Mouse (Mus musculus): Measurements from ENCODE around the gene Mrvi1. TPM values are rescaled to one million over a fixed set of nuclear protein-coding genes. Genes with fewer than 3 reads are reported as not detected.

Gene Mrvi1
- polyA plus RNA-seq, 1 experiment = 1.2 TPM

DNA sequence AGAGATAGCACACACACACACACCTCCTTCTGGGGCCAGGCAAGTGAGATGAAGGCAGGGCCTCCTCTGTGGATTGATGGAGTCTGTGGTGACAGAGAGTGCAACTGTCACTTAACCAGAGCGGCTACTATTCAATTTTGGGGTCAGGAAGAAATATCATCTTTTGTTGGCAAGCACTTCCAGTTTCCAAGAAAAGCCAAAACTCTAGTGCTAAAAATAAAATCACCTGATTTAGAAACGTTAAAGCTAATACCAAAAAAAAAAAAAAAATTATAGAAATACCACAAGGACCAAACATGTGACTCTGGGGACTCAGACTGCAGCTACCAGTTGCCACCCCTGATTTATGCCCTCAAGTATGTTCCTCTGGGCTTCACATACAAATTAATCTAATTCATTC, 26.7 kb downstream of the Mrvi1 start:
- no peak overlapping the region for H3ac ChIP-seq (ENCODE audit: control insufficient read depth, insufficient read length)

DNA sequence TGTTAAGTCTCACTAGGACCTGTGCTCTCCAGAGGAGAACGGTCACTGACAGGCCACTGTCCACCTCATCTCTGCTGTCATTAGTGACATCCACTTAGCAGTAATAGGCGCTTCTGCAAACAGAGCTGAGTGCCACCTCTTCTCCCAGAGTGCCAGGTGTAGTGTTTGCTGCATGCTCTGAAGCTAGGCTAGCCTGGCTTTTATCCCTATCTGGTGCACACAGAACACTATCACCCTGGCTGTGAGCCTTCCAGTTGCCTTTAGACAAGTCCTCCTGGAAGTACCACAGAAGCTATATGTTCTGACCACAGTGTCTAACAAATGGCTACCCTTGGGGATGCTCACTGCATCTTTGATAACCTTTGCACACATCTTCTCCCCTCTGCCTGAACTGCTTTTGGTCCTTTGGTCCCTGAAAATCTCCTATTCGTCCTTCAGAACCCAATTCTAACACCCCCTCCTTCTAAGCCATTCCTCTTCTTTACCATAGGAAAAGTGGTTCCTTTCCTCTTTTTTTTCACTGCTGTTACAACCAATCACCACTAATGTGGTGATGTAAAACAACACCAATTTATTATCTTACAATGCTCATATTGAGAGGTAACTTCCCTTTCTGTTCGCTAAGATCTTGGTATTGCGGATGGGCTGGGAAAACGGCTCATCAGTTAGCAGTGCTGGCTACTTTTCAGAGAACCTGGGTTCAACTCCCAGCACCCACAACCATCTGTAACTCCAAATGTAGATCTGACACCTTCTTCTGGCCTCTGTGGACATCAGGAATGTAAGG, 28.0 kb downstream of the Mrvi1 start:
- H3ac ChIP-seq (ENCODE audit: control insufficient read depth, insufficient read length) = no peak overlapping the region
- no peaks in the 10 kb centered on the region for H3K27me3 ChIP-seq (ENCODE audit: control insufficient read depth, insufficient read depth, insufficient read length)
- H3K4me2 ChIP-seq (ENCODE audit: low read depth) = no peak overlapping the region
- H3K4me3 ChIP-seq = no peak overlapping the region
- H3K36me3 ChIP-seq (ENCODE audit: control insufficient read depth, insufficient read depth) = no peaks in the 10 kb centered on the region
- H3K79me2 ChIP-seq (ENCODE audit: control insufficient read depth, insufficient read depth) = no peaks in the 10 kb centered on the region
- no peak for TF ChIP-seq POLR2A (IDR thresholded peaks at IDR 0.05; ENCODE audit: insufficient read length, low read depth)
- no peak for TF ChIP-seq POLR2AphosphoS2 (IDR thresholded peaks at IDR 0.05; ENCODE audit: insufficient read length, low read depth)
- TF ChIP-seq MAX (IDR thresholded peaks at IDR 0.05; ENCODE audit: low read depth) = no peak
- no peak for TF ChIP-seq SRF (IDR thresholded peaks at IDR 0.05; ENCODE audit: control insufficient read depth, insufficient read length, low read depth)
- no peak for TF ChIP-seq TCF12 (IDR thresholded peaks at IDR 0.05; ENCODE audit: insufficient read depth, poor library complexity, severe bottlenecking)
- TF ChIP-seq E2F4 (IDR thresholded peaks at IDR 0.05; ENCODE audit: insufficient read depth) = no peak
- TF ChIP-seq MYOG (IDR thresholded peaks at IDR 0.05; ENCODE audit: control insufficient read depth in 1 of 3, insufficient read depth in 1 of 3, insufficient read length in 2 of 3, low read depth in 2 of 3) = no peak
- no peak for TF ChIP-seq CEBPB (IDR thresholded peaks at IDR 0.05; ENCODE audit: insufficient read depth, poor library complexity, severe bottlenecking)
- no peak for TF ChIP-seq TCF3 (IDR thresholded peaks at IDR 0.05; ENCODE audit: insufficient read length, low read depth)
- no peak for TF ChIP-seq REST (IDR thresholded peaks at IDR 0.05; ENCODE audit: insufficient read depth, insufficient read length)
- no peak for TF ChIP-seq MYOD1 (IDR thresholded peaks at IDR 0.05; ENCODE audit: control insufficient read depth in 1 of 3, insufficient read length in 2 of 3, low read depth in 2 of 3)
- TF ChIP-seq USF1 (IDR thresholded peaks at IDR 0.05; ENCODE audit: low read depth) = no peak

More for the DNA sequence above, 26.7 kb downstream of the Mrvi1 start:
- no peak for TF ChIP-seq CEBPB (IDR thresholded peaks at IDR 0.05; ENCODE audit: insufficient read depth, poor library complexity, severe bottlenecking)
- no peak for TF ChIP-seq TCF12 (IDR thresholded peaks at IDR 0.05; ENCODE audit: insufficient read depth, poor library complexity, severe bottlenecking)
- TF ChIP-seq USF1 (IDR thresholded peaks at IDR 0.05; ENCODE audit: low read depth) = no peak
- TF ChIP-seq MYOG (IDR thresholded peaks at IDR 0.05; ENCODE audit: control insufficient read depth in 1 of 3, insufficient read depth in 1 of 3, insufficient read length in 2 of 3, low read depth in 2 of 3) = no peak
- no peak for TF ChIP-seq MYOD1 (IDR thresholded peaks at IDR 0.05; ENCODE audit: control insufficient read depth in 1 of 3, insufficient read length in 2 of 3, low read depth in 2 of 3)
- no peak for TF ChIP-seq MAX (IDR thresholded peaks at IDR 0.05; ENCODE audit: low read depth)
- no peak for TF ChIP-seq REST (IDR thresholded peaks at IDR 0.05; ENCODE audit: insufficient read depth, insufficient read length)
- no peak for TF ChIP-seq TCF3 (IDR thresholded peaks at IDR 0.05; ENCODE audit: insufficient read length, low read depth)
- no peak for TF ChIP-seq E2F4 (IDR thresholded peaks at IDR 0.05; ENCODE audit: insufficient read depth)
- no peak for TF ChIP-seq SRF (IDR thresholded peaks at IDR 0.05; ENCODE audit: control insufficient read depth, insufficient read length, low read depth)
- no peak for TF ChIP-seq POLR2A (IDR thresholded peaks at IDR 0.05; ENCODE audit: insufficient read length, low read depth)
- no peak for TF ChIP-seq POLR2AphosphoS2 (IDR thresholded peaks at IDR 0.05; ENCODE audit: insufficient read length, low read depth)
- Histone ChIP-seq H3K79me2 (ENCODE audit: control insufficient read depth, insufficient read depth) (no peaks in the 10 kb centered on the region), H3K27me3 (ENCODE audit: control insufficient read depth, insufficient read depth, insufficient read length) (no peaks in the 10 kb centered on the region), H3K4me2 (ENCODE audit: low read depth) (no peak overlapping the region), H3K36me3 (ENCODE audit: control insufficient read depth, insufficient read depth) (no peaks in the 10 kb centered on the region), H3K4me3 (no peak overlapping the region)

DNA sequence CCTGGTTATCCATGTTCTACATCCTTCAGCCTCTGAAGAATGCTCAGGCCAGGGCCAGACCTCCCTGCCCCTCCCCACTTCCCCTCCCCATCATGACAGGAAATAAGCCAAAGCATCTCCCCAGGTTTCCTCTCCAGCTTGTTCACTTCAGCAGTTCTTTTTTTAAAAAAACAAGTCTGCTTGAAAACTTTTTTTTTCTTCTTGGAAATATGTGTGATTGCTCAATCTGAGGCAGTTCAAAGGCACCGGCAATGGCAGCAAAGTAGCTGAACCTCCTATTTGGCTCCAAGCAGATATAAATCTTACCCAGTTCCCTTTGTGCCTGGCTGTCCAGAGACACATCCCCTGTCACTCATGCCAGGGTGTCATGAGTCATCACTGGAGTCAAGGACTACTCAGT, 29.1 kb downstream of the Mrvi1 start:
- H3ac ChIP-seq (ENCODE audit: control insufficient read depth, insufficient read length) = no peak overlapping the region
- TF ChIP-seq CEBPB (IDR thresholded peaks at IDR 0.05; ENCODE audit: insufficient read depth, poor library complexity, severe bottlenecking) (peak; percentile 64; the same call in 1 of the 2 replicates), MYOD1 (IDR thresholded peaks at IDR 0.05; ENCODE audit: control insufficient read depth in 1 of 3, insufficient read length in 2 of 3, low read depth in 2 of 3) (no peak)
- H3K4me2 ChIP-seq (ENCODE audit: low read depth) = no peak overlapping the region
- no peak overlapping the region for H3K4me3 ChIP-seq
- no peaks in the 10 kb centered on the region for H3K27me3 ChIP-seq (ENCODE audit: control insufficient read depth, insufficient read depth, insufficient read length)
- no peaks in the 10 kb centered on the region for H3K79me2 ChIP-seq (ENCODE audit: control insufficient read depth, insufficient read depth)
- no peaks in the 10 kb centered on the region for H3K36me3 ChIP-seq (ENCODE audit: control insufficient read depth, insufficient read depth)

DNA sequence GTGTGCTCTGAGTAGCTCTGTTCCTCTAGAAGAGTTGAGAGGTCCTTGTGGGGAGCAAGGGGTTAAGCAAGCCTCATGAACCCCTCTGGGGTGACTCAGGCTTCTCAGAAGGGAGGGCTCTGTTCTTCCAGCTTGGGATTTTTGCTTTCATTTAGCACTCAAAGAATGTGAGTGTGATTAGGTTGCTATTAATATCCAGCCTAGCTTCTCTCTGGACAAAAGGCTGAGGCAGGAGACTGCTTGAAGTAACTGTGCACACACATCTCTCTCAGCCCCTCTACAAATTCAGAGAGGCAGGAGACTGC, 31.7 kb downstream of the Mrvi1 start:
- Histone ChIP-seq H3K4me2 (ENCODE audit: low read depth) (no peak overlapping the region), H3K79me2 (ENCODE audit: control insufficient read depth, insufficient read depth) (no peaks in the 10 kb centered on the region), H3ac (ENCODE audit: control insufficient read depth, insufficient read length) (no peak overlapping the region), H3K27me3 (ENCODE audit: control insufficient read depth, insufficient read depth, insufficient read length) (no peaks in the 10 kb centered on the region), H3K36me3 (ENCODE audit: control insufficient read depth, insufficient read depth) (no peaks in the 10 kb centered on the region), H3K4me3 (no peak overlapping the region)
- TF ChIP-seq CEBPB (IDR thresholded peaks at IDR 0.05; ENCODE audit: insufficient read depth, poor library complexity, severe bottlenecking) (no peak), MAX (IDR thresholded peaks at IDR 0.05; ENCODE audit: low read depth) (no peak), SRF (IDR thresholded peaks at IDR 0.05; ENCODE audit: control insufficient read depth, insufficient read length, low read depth) (no peak), MYOG (IDR thresholded peaks at IDR 0.05; ENCODE audit: control insufficient read depth in 1 of 3, insufficient read depth in 1 of 3, insufficient read length in 2 of 3, low read depth in 2 of 3) (no peak), MYOD1 (IDR thresholded peaks at IDR 0.05; ENCODE audit: control insufficient read depth in 1 of 3, insufficient read length in 2 of 3, low read depth in 2 of 3) (no peak), TCF12 (IDR thresholded peaks at IDR 0.05; ENCODE audit: insufficient read depth, poor library complexity, severe bottlenecking) (no peak), USF1 (IDR thresholded peaks at IDR 0.05; ENCODE audit: low read depth) (no peak), POLR2AphosphoS2 (IDR thresholded peaks at IDR 0.05; ENCODE audit: insufficient read length, low read depth) (no peak), E2F4 (IDR thresholded peaks at IDR 0.05; ENCODE audit: insufficient read depth) (no peak), TCF3 (IDR thresholded peaks at IDR 0.05; ENCODE audit: insufficient read length, low read depth) (no peak), REST (IDR thresholded peaks at IDR 0.05; ENCODE audit: insufficient read depth, insufficient read length) (no peak)
